Mouse (Mus musculus): ENCODE results near the gene Rundc3a. TPM values are rescaled to one million over a fixed set of nuclear protein-coding genes. Genes with fewer than 3 reads are reported as not detected.
"Not testable (repeated sequence)": the region's sequence is repeated elsewhere in the genome, so short reads cannot be mapped to it uniquely, and the experiment has no call there.

The Rundc3a gene
- polyA plus RNA-seq, 1 experiment from 2014 or later = 106 TPM

- Histone ChIP-seq H3K36me3 (replicated peaks; ENCODE audit: control insufficient read depth, insufficient read depth) (no peaks in the 10 kb centered on the region), H3K27ac (no peak overlapping the region), H3K4me3 (replicated peaks; ENCODE audit: low read length) (no peak overlapping the region), H3K27me3 (ENCODE audit: control insufficient read depth, insufficient read depth, low read length) (no peaks in the 10 kb centered on the region), H3K4me2 (replicated peaks) (no peak overlapping the region), H3K9me3 (ENCODE audit: control insufficient read depth, low read length) (no peaks in the 10 kb centered on the region), H3K4me1 (replicated peaks; ENCODE audit: control insufficient read depth, insufficient read depth, low read length) (no peaks in the 10 kb centered on the region), H3K9ac (no peak overlapping the region)
- WGBS = 52% methylated on average over 4 of the region's 4 CpGs
- no peak for ATAC-seq (ENCODE audit: low FRiP score)
- no peak for DNase-seq (ENCODE audit: low spot score)
Observed at GRCm38 (mm10) chr11:102365699-102366098, 27.5 kb upstream of the Rundc3a start.

- not testable (repeated sequence) for ATAC-seq (ENCODE audit: low FRiP score); H3K9ac ChIP-seq; H3K4me1 ChIP-seq (replicated peaks; ENCODE audit: control insufficient read depth, insufficient read depth, low read length); H3K36me3 ChIP-seq (replicated peaks; ENCODE audit: control insufficient read depth, insufficient read depth); H3K9me3 ChIP-seq (ENCODE audit: control insufficient read depth, low read length); H3K4me3 ChIP-seq (replicated peaks; ENCODE audit: low read length); H3K27me3 ChIP-seq (ENCODE audit: control insufficient read depth, insufficient read depth, low read length); H3K27ac ChIP-seq; DNase-seq (ENCODE audit: low spot score); H3K4me2 ChIP-seq (replicated peaks)
- WGBS = 80% methylated on average over 8 of the region's 8 CpGs
Observed at GRCm38 (mm10) chr11:102366103-102366502, 27.1 kb upstream of the Rundc3a start, which contains the start of gene Slc4a1. Slc4a1 (minus strand) TSS chr11:102366203.

- DNase-seq (ENCODE audit: low spot score) (no peak), ATAC-seq (ENCODE audit: low FRiP score) (no peak)
- Histone ChIP-seq H3K4me1 (replicated peaks; ENCODE audit: control insufficient read depth, insufficient read depth, low read length) (no peaks in the 10 kb centered on the region), H3K9me3 (ENCODE audit: control insufficient read depth, low read length) (no peaks in the 10 kb centered on the region), H3K27me3 (ENCODE audit: control insufficient read depth, insufficient read depth, low read length) (no peaks in the 10 kb centered on the region), H3K4me3 (replicated peaks; ENCODE audit: low read length) (no peak overlapping the region), H3K36me3 (replicated peaks; ENCODE audit: control insufficient read depth, insufficient read depth) (no peaks in the 10 kb centered on the region), H3K9ac (no peak overlapping the region), H3K4me2 (replicated peaks) (no peak overlapping the region), H3K27ac (no peak overlapping the region)
- 86% methylated on average over 9 of the region's 9 CpGs for WGBS
Observed at GRCm38 (mm10) chr11:102367504-102368280, 25.5 kb upstream of the Rundc3a start.

- no peak overlapping the region for H3K4me2 ChIP-seq (replicated peaks)
- no peaks in the 10 kb centered on the region for H3K9me3 ChIP-seq (ENCODE audit: control insufficient read depth, low read length)
- WGBS = 77% methylated on average over 5 of the region's 5 CpGs
- H3K4me3 ChIP-seq (replicated peaks; ENCODE audit: low read length) = no peak overlapping the region
- H3K36me3 ChIP-seq (replicated peaks; ENCODE audit: control insufficient read depth, insufficient read depth) = no peaks in the 10 kb centered on the region
- DNase-seq (ENCODE audit: low spot score) (no peak), ATAC-seq (ENCODE audit: low FRiP score) (no peak)
- H3K27ac ChIP-seq = no peak overlapping the region
- H3K9ac ChIP-seq = no peak overlapping the region
- H3K27me3 ChIP-seq (ENCODE audit: control insufficient read depth, insufficient read depth, low read length) = no peaks in the 10 kb centered on the region
- no peaks in the 10 kb centered on the region for H3K4me1 ChIP-seq (replicated peaks; ENCODE audit: control insufficient read depth, insufficient read depth, low read length)
Observed at GRCm38 (mm10) chr11:102368347-102368746, 24.9 kb upstream of the Rundc3a start.

GRCm38 (mm10) chr11:102369263-102369662, 23.9 kb upstream of the Rundc3a start:
- Histone ChIP-seq H3K9me3 (ENCODE audit: control insufficient read depth, low read length) (no peaks in the 10 kb centered on the region), H3K27me3 (ENCODE audit: control insufficient read depth, insufficient read depth, low read length) (no peaks in the 10 kb centered on the region), H3K4me1 (replicated peaks; ENCODE audit: control insufficient read depth, insufficient read depth, low read length) (no peaks in the 10 kb centered on the region), H3K9ac (no peak overlapping the region), H3K27ac (no peak overlapping the region), H3K36me3 (replicated peaks; ENCODE audit: control insufficient read depth, insufficient read depth) (no peaks in the 10 kb centered on the region), H3K4me2 (replicated peaks) (no peak overlapping the region), H3K4me3 (replicated peaks; ENCODE audit: low read length) (no peak overlapping the region)
- ATAC-seq (ENCODE audit: low FRiP score) (no peak), DNase-seq (ENCODE audit: low spot score) (no peak)
- 78% methylated on average over 4 of the region's 4 CpGs for WGBS

GRCm38 (mm10) chr11:102370285-102370684, 22.9 kb upstream of the Rundc3a start:
- no peaks in the 10 kb centered on the region for H3K36me3 ChIP-seq (replicated peaks; ENCODE audit: control insufficient read depth, insufficient read depth)
- ATAC-seq (ENCODE audit: low FRiP score) (no peak), DNase-seq (ENCODE audit: low spot score) (no peak)
- H3K4me2 ChIP-seq (replicated peaks) = no peak overlapping the region
- H3K9me3 ChIP-seq (ENCODE audit: control insufficient read depth, low read length) = no peaks in the 10 kb centered on the region
- no peaks in the 10 kb centered on the region for H3K4me1 ChIP-seq (replicated peaks; ENCODE audit: control insufficient read depth, insufficient read depth, low read length)
- 60% methylated on average over 7 of the region's 7 CpGs for WGBS
- no peak overlapping the region for H3K9ac ChIP-seq
- H3K4me3 ChIP-seq (replicated peaks; ENCODE audit: low read length) = no peak overlapping the region
- H3K27ac ChIP-seq = no peak overlapping the region
- H3K27me3 ChIP-seq (ENCODE audit: control insufficient read depth, insufficient read depth, low read length) = no peaks in the 10 kb centered on the region

- H3K4me2 ChIP-seq (replicated peaks) = no peak overlapping the region
- H3K4me3 ChIP-seq (replicated peaks; ENCODE audit: low read length) = no peak overlapping the region
- H3K27ac ChIP-seq = no peak overlapping the region
- 89% methylated on average over 12 of the region's 12 CpGs for WGBS
- no peak for ATAC-seq (ENCODE audit: low FRiP score)
- peaks cover 8% of the 10 kb centered on the region; the same call in 1 of the 2 replicates for H3K4me1 ChIP-seq (replicated peaks; ENCODE audit: control insufficient read depth, insufficient read depth, low read length)
- H3K9me3 ChIP-seq (ENCODE audit: control insufficient read depth, low read length) = no peaks in the 10 kb centered on the region
- no peak for DNase-seq (ENCODE audit: low spot score)
- H3K27me3 ChIP-seq (ENCODE audit: control insufficient read depth, insufficient read depth, low read length) = no peaks in the 10 kb centered on the region
- H3K36me3 ChIP-seq (replicated peaks; ENCODE audit: control insufficient read depth, insufficient read depth) = no peaks in the 10 kb centered on the region
- no peak overlapping the region for H3K9ac ChIP-seq
Observed at GRCm38 (mm10) chr11:102371926-102372685, 21.1 kb upstream of the Rundc3a start.

GRCm38 (mm10) chr11:102372936-102373335, 20.3 kb upstream of the Rundc3a start:
- Histone ChIP-seq H3K27me3 (ENCODE audit: control insufficient read depth, insufficient read depth, low read length) (no peaks in the 10 kb centered on the region), H3K4me3 (replicated peaks; ENCODE audit: low read length) (no peak overlapping the region), H3K27ac (no peak overlapping the region), H3K4me2 (replicated peaks) (no peak overlapping the region), H3K36me3 (replicated peaks; ENCODE audit: control insufficient read depth, insufficient read depth) (no peaks in the 10 kb centered on the region), H3K4me1 (replicated peaks; ENCODE audit: control insufficient read depth, insufficient read depth, low read length) (peaks cover 8% of the 10 kb centered on the region; the same call in 1 of the 2 replicates), H3K9me3 (ENCODE audit: control insufficient read depth, low read length) (no peaks in the 10 kb centered on the region), H3K9ac (no peak overlapping the region)
- 42% methylated on average over 14 of the region's 14 CpGs for WGBS
- DNase-seq (ENCODE audit: low spot score) = no peak
- ATAC-seq (ENCODE audit: low FRiP score) = no peak

GRCm38 (mm10) chr11:102373646-102374045, 19.6 kb upstream of the Rundc3a start:
- H3K27ac ChIP-seq = no peak overlapping the region
- H3K4me1 ChIP-seq (replicated peaks; ENCODE audit: control insufficient read depth, insufficient read depth, low read length) = peaks cover 8% of the 10 kb centered on the region; the same call in 1 of the 2 replicates
- no peaks in the 10 kb centered on the region for H3K36me3 ChIP-seq (replicated peaks; ENCODE audit: control insufficient read depth, insufficient read depth)
- WGBS = 32% methylated on average over 2 of the region's 2 CpGs
- ATAC-seq (ENCODE audit: low FRiP score) (no peak), DNase-seq (ENCODE audit: low spot score) (no peak)
- no peaks in the 10 kb centered on the region for H3K9me3 ChIP-seq (ENCODE audit: control insufficient read depth, low read length)
- H3K9ac ChIP-seq = no peak overlapping the region
- no peaks in the 10 kb centered on the region for H3K27me3 ChIP-seq (ENCODE audit: control insufficient read depth, insufficient read depth, low read length)
- no peak overlapping the region for H3K4me3 ChIP-seq (replicated peaks; ENCODE audit: low read length)
- H3K4me2 ChIP-seq (replicated peaks) = no peak overlapping the region
